In the genomic region with DNA sequence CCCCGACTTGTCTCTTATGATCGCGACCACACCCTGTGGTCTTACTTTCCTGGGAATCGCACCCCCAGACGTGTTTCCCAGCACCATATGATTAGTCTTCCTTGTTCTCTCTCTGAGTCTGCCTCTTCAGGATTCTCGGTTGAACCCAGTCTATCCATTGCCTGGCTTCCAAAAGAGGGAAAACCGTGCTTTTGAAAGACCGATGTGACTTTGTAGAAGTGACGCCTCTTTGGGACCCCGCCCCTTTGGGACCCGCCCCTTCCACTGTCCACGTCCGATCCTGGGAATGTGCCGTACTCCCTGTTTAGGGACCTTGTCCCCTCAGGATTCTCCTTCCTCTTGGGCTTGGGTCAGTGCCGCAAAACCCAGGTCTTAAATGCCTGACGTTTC, we compare ENCODE assay signal across 8 mouse cellular contexts. TPM values are rescaled to one million over a fixed set of nuclear protein-coding genes. Genes with fewer than 3 reads are reported as not detected.
DNase-seq lines count a peak whose midpoint lies in the region; ATAC-seq and TF ChIP-seq lines count a peak whose summit lies in the region.

No protein-coding gene starts in this region.

- H3K27ac ChIP-seq in ES-Bruce4 (ENCODE audit: insufficient read depth, low read length): peak overlapping the region; percentile 95
- H3K27ac ChIP-seq in forebrain, embryonic 16.5 days (ENCODE audit: low read length): peak overlapping the region; percentile 74
- H3K27ac ChIP-seq in hindbrain, embryonic 11.5 days (ENCODE audit: low read depth, low read length): peak overlapping the region; percentile 85
- peak overlapping the region; percentile 90 for H3K27ac ChIP-seq in limb, embryonic 14.5 days (replicated peaks; ENCODE audit: low read depth, low read length)
- peak overlapping the region; percentile 83 for H3K27ac ChIP-seq in midbrain, embryonic 15.5 days

- no peak for TF ChIP-seq POLR2A in ES-Bruce4 (IDR thresholded peaks at IDR 0.05; ENCODE audit: insufficient read depth, low read length)
- 0 out of 2 replicates have a peak, but pooled peaks have one; percentile 6 for TF ChIP-seq POLR2A in limb, embryonic 14.5 days (IDR thresholded peaks at IDR 0.05; ENCODE audit: borderline replicate concordance, extremely low read depth, insufficient read depth, insufficient read length)

- no peak for TF ChIP-seq CTCF in ES-Bruce4 (IDR thresholded peaks at IDR 0.05; ENCODE audit: low read depth, low read length)

- ATAC-seq in forebrain, embryonic 16.5 days: peak; percentile 2
- ATAC-seq in hindbrain, embryonic 11.5 days (ENCODE audit: low FRiP score): peak; percentile 31
- ATAC-seq in limb, embryonic 14.5 days (ENCODE audit: low FRiP score, low read depth): peak; percentile 6; the same call in 1 of the 2 replicates
- ATAC-seq in midbrain, embryonic 15.5 days (replicated peaks): peak; percentile 15

- H3K9ac ChIP-seq in ES-Bruce4 (ENCODE audit: low read depth, poor library complexity, severe bottlenecking): peak overlapping the region; percentile 89
- peak overlapping the region; percentile 57 for H3K9ac ChIP-seq in forebrain, embryonic 16.5 days (replicated peaks; ENCODE audit: low read depth, low read length)
- H3K9ac ChIP-seq in hindbrain, embryonic 11.5 days (ENCODE audit: low read depth, low read length): peak overlapping the region; percentile 61
- peak overlapping the region; percentile 51 for H3K9ac ChIP-seq in limb, embryonic 14.5 days (ENCODE audit: low read depth, low read length, severe bottlenecking)
- H3K9ac ChIP-seq in midbrain, embryonic 15.5 days: peak overlapping the region; percentile 65

- no peak for TF ChIP-seq EP300 in ES-Bruce4 (IDR thresholded peaks at IDR 0.05; ENCODE audit: insufficient read depth, low read depth, low read length)

- H3K4me1 ChIP-seq in ES-Bruce4 (ENCODE audit: control insufficient read depth, insufficient read depth, low read length): peaks cover 3% of the 10 kb centered on the region
- H3K4me1 ChIP-seq in forebrain, embryonic 16.5 days (replicated peaks; ENCODE audit: control insufficient read depth, insufficient read depth, low read length): peaks cover 34% of the 10 kb centered on the region
- H3K4me1 ChIP-seq in hindbrain, embryonic 11.5 days (replicated peaks; ENCODE audit: control insufficient read depth, insufficient read depth, low read length): peaks cover 9% of the 10 kb centered on the region; the same call in 1 of the 2 replicates
- peaks cover 31% of the 10 kb centered on the region for H3K4me1 ChIP-seq in limb, embryonic 14.5 days (ENCODE audit: control insufficient read depth, insufficient read depth, low read length)
- H3K4me1 ChIP-seq in midbrain, embryonic 15.5 days: peaks cover 37% of the 10 kb centered on the region

- peak; percentile 93 for DNase-seq in adrenal gland, postnatal 10 days
- DNase-seq in hindbrain, embryonic 11.5 days (ENCODE audit: low spot score): peak; percentile 82
- DNase-seq in limb, embryonic 14.5 days (ENCODE audit: low spot score): peak; percentile 75
- DNase-seq in urinary bladder, postnatal 25 days (ENCODE audit: low spot score): peak; percentile 66
- DNase-seq in layer of hippocampus, postnatal 25 days (ENCODE audit: extremely low spot score in 1 of 2, low spot score in 1 of 2): no peak

- peak overlapping the region; percentile 91 for H3K4me2 ChIP-seq in forebrain, embryonic 16.5 days (ENCODE audit: low read length)
- peak overlapping the region; percentile 87 for H3K4me2 ChIP-seq in hindbrain, embryonic 11.5 days (replicated peaks; ENCODE audit: low read depth, low read length)
- H3K4me2 ChIP-seq in limb, embryonic 14.5 days (replicated peaks; ENCODE audit: low read depth, low read length, severe bottlenecking): peak overlapping the region; percentile 66
- peak overlapping the region; percentile 98 for H3K4me2 ChIP-seq in midbrain, embryonic 15.5 days

- peak overlapping the region; percentile 94 for H3K4me3 ChIP-seq in ES-Bruce4 (ENCODE audit: low read depth, low read length)
- H3K4me3 ChIP-seq in forebrain, embryonic 16.5 days (replicated peaks; ENCODE audit: low read length): peak overlapping the region; percentile 75
- H3K4me3 ChIP-seq in hindbrain, embryonic 11.5 days (ENCODE audit: low read depth, low read length): peak overlapping the region; percentile 61
- H3K4me3 ChIP-seq in limb, embryonic 14.5 days (replicated peaks; ENCODE audit: low read length): peak overlapping the region; percentile 61
- peak overlapping the region; percentile 60 for H3K4me3 ChIP-seq in midbrain, embryonic 15.5 days

- peaks cover 25% of the 10 kb centered on the region for H3K36me3 ChIP-seq in ES-Bruce4 (ENCODE audit: control insufficient read depth, insufficient read depth, low read length, poor library complexity, severe bottlenecking)
- H3K36me3 ChIP-seq in forebrain, embryonic 16.5 days (ENCODE audit: control insufficient read depth, insufficient read depth): peaks cover 9% of the 10 kb centered on the region; the same call in 1 of the 2 replicates
- 0 out of 2 replicates have a peak, but pooled peaks cover 3% of the 10 kb centered on the region for H3K36me3 ChIP-seq in hindbrain, embryonic 11.5 days (ENCODE audit: control insufficient read depth, insufficient read depth, low read length)
- H3K36me3 ChIP-seq in limb, embryonic 14.5 days (ENCODE audit: control insufficient read depth, insufficient read depth, low read length): peaks cover 37% of the 10 kb centered on the region
- H3K36me3 ChIP-seq in midbrain, embryonic 15.5 days (replicated peaks): peaks cover 10% of the 10 kb centered on the region

- H3K9me3 ChIP-seq in ES-Bruce4 (replicated peaks; ENCODE audit: control insufficient read depth, insufficient read depth, low read length, poor library complexity, severe bottlenecking): no peaks in the 10 kb centered on the region
- no peaks in the 10 kb centered on the region for H3K9me3 ChIP-seq in forebrain, embryonic 16.5 days (ENCODE audit: control insufficient read depth, low read length)
- no peaks in the 10 kb centered on the region for H3K9me3 ChIP-seq in hindbrain, embryonic 11.5 days (ENCODE audit: control insufficient read depth, low read length)
- no peaks in the 10 kb centered on the region for H3K9me3 ChIP-seq in limb, embryonic 14.5 days (ENCODE audit: control insufficient read depth, low read length)
- no peaks in the 10 kb centered on the region for H3K9me3 ChIP-seq in midbrain, embryonic 15.5 days

- 0% methylated on average over 16 of the region's 16 CpGs for WGBS in forebrain, embryonic 16.5 days
- under 1% methylated on average over 16 of the region's 16 CpGs for WGBS in hindbrain, embryonic 11.5 days
- under 1% methylated on average over 16 of the region's 16 CpGs for WGBS in limb, embryonic 14.5 days
- 0% methylated on average over 16 of the region's 16 CpGs for WGBS in midbrain, embryonic 15.5 days

- no peaks in the 10 kb centered on the region for H3K27me3 ChIP-seq in ES-Bruce4 (ENCODE audit: control insufficient read depth, insufficient read depth, low read length, poor library complexity, severe bottlenecking)
- no peaks in the 10 kb centered on the region for H3K27me3 ChIP-seq in forebrain, embryonic 16.5 days (replicated peaks; ENCODE audit: control insufficient read depth, insufficient read depth, low read length)
- no peaks in the 10 kb centered on the region for H3K27me3 ChIP-seq in hindbrain, embryonic 11.5 days (ENCODE audit: control insufficient read depth, insufficient read depth, low read length)
- no peaks in the 10 kb centered on the region for H3K27me3 ChIP-seq in limb, embryonic 14.5 days (ENCODE audit: control insufficient read depth, insufficient read depth, low read length)
- no peaks in the 10 kb centered on the region for H3K27me3 ChIP-seq in midbrain, embryonic 15.5 days (replicated peaks)

RNA-seq across cellular contexts. Expression of gene Shc1, which starts 0.6 kb away (rescaled TPM):
- polyA plus RNA-seq in ES-Bruce4 (2011; ENCODE audit: insufficient read depth, insufficient read length, low read depth, missing spikeins): 87.4 and 88.9 TPM in 2 replicates
- 100 to 1,000 TPM in 1 of 2 experiments, 10 to 100 TPM in 1; 94.4 to 108 TPM for total RNA-seq in adrenal gland, postnatal 10 days (2021)
- polyA plus RNA-seq in forebrain, embryonic 16.5 days (2015; fragmentation: Nextera tagmentation; extraction: Ambion mirVana): 14.4 and 17.2 TPM in 2 replicates
- polyA plus RNA-seq in hindbrain, embryonic 11.5 days (2014; fragmentation: Nextera tagmentation; extraction: Ambion mirVana): 32.2 and 37.0 TPM in 2 replicates
- polyA plus RNA-seq in limb, embryonic 14.5 days (2012; rRNA removed): 134 and 166 TPM in 2 replicates
- 72.5 and 80.0 TPM in 2 replicates for polyA plus RNA-seq in limb, embryonic 14.5 days (2014; fragmentation: Nextera tagmentation; extraction: Ambion mirVana)
- polyA plus RNA-seq in midbrain, embryonic 15.5 days (2015; fragmentation: Nextera tagmentation; extraction: Ambion mirVana): 17.2 and 19.8 TPM in 2 replicates
- 10 to 100 TPM; 11.9 to 13.5 TPM for total RNA-seq in layer of hippocampus, postnatal 25 days (2021)

RNA-seq across cellular contexts. Expression of gene Cks1b, which starts 0.7 kb away (rescaled TPM):
- 290 and 304 TPM in 2 replicates for polyA plus RNA-seq in ES-Bruce4 (2011; ENCODE audit: insufficient read depth, insufficient read length, low read depth, missing spikeins)
- 10 to 100 TPM; 39.8 to 43.2 TPM for total RNA-seq in adrenal gland, postnatal 10 days (2021)
- polyA plus RNA-seq in forebrain, embryonic 16.5 days (2015; fragmentation: Nextera tagmentation; extraction: Ambion mirVana): 139 and 156 TPM in 2 replicates
- 411 and 414 TPM in 2 replicates for polyA plus RNA-seq in hindbrain, embryonic 11.5 days (2014; fragmentation: Nextera tagmentation; extraction: Ambion mirVana)
- 247 and 268 TPM in 2 replicates for polyA plus RNA-seq in limb, embryonic 14.5 days (2012; rRNA removed)
- polyA plus RNA-seq in limb, embryonic 14.5 days (2014; fragmentation: Nextera tagmentation; extraction: Ambion mirVana): 473 and 476 TPM in 2 replicates
- polyA plus RNA-seq in midbrain, embryonic 15.5 days (2015; fragmentation: Nextera tagmentation; extraction: Ambion mirVana): 86.7 and 91.2 TPM in 2 replicates
- total RNA-seq in layer of hippocampus, postnatal 25 days (2021): 1 to 10 TPM; 2.4 to 3.0 TPM

RNA-seq across cellular contexts. Expression of gene Flad1, which starts 7.2 kb away (rescaled TPM):
- polyA plus RNA-seq in ES-Bruce4 (2011; ENCODE audit: insufficient read depth, insufficient read length, low read depth, missing spikeins): 16.5 and 25.1 TPM in 2 replicates
- 10 to 100 TPM; 49.4 to 54.6 TPM for total RNA-seq in adrenal gland, postnatal 10 days (2021)
- polyA plus RNA-seq in forebrain, embryonic 16.5 days (2015; fragmentation: Nextera tagmentation; extraction: Ambion mirVana): 43.6 and 46.7 TPM in 2 replicates
- polyA plus RNA-seq in hindbrain, embryonic 11.5 days (2014; fragmentation: Nextera tagmentation; extraction: Ambion mirVana): 26.2 and 26.5 TPM in 2 replicates
- 32.8 and 36.0 TPM in 2 replicates for polyA plus RNA-seq in limb, embryonic 14.5 days (2012; rRNA removed)
- polyA plus RNA-seq in limb, embryonic 14.5 days (2014; fragmentation: Nextera tagmentation; extraction: Ambion mirVana): 26.8 and 27.1 TPM in 2 replicates
- 35.9 and 36.5 TPM in 2 replicates for polyA plus RNA-seq in midbrain, embryonic 15.5 days (2015; fragmentation: Nextera tagmentation; extraction: Ambion mirVana)
- 10 to 100 TPM; 32.4 to 33.3 TPM for total RNA-seq in layer of hippocampus, postnatal 25 days (2021)

RNA-seq across cellular contexts. Expression of gene Pygo2, which starts 11.2 kb away (rescaled TPM):
- polyA plus RNA-seq in ES-Bruce4 (2011; ENCODE audit: insufficient read depth, insufficient read length, low read depth, missing spikeins): 41.7 and 43.3 TPM in 2 replicates
- total RNA-seq in adrenal gland, postnatal 10 days (2021): 10 to 100 TPM; 34.2 to 36.9 TPM
- 40.0 and 43.7 TPM in 2 replicates for polyA plus RNA-seq in forebrain, embryonic 16.5 days (2015; fragmentation: Nextera tagmentation; extraction: Ambion mirVana)
- 45.0 and 54.5 TPM in 2 replicates for polyA plus RNA-seq in hindbrain, embryonic 11.5 days (2014; fragmentation: Nextera tagmentation; extraction: Ambion mirVana)
- polyA plus RNA-seq in limb, embryonic 14.5 days (2012; rRNA removed): 83.4 and 121 TPM in 2 replicates
- polyA plus RNA-seq in limb, embryonic 14.5 days (2014; fragmentation: Nextera tagmentation; extraction: Ambion mirVana): 58.3 and 65.3 TPM in 2 replicates
- polyA plus RNA-seq in midbrain, embryonic 15.5 days (2015; fragmentation: Nextera tagmentation; extraction: Ambion mirVana): 44.0 and 45.6 TPM in 2 replicates
- total RNA-seq in layer of hippocampus, postnatal 25 days (2021): 10 to 100 TPM; 55.4 to 59.7 TPM

RNA-seq across cellular contexts. Expression of gene Lenep, which starts 16.3 kb away (rescaled TPM):
- polyA plus RNA-seq in ES-Bruce4 (2011; ENCODE audit: insufficient read depth, insufficient read length, low read depth, missing spikeins): not detected in 2 replicates
- total RNA-seq in adrenal gland, postnatal 10 days (2021): under 1 TPM in 1 of 2 experiments, not detected in 1; 0.24 TPM
- polyA plus RNA-seq in forebrain, embryonic 16.5 days (2015; fragmentation: Nextera tagmentation; extraction: Ambion mirVana): 0.77 TPM in 1 of 2 replicates, not detected in the other
- 0.22 and 0.95 TPM in 2 replicates for polyA plus RNA-seq in hindbrain, embryonic 11.5 days (2014; fragmentation: Nextera tagmentation; extraction: Ambion mirVana)
- polyA plus RNA-seq in limb, embryonic 14.5 days (2012; rRNA removed): 2.4 and 2.8 TPM in 2 replicates
- not detected in 2 replicates for polyA plus RNA-seq in limb, embryonic 14.5 days (2014; fragmentation: Nextera tagmentation; extraction: Ambion mirVana)
- 0.22 and 2.3 TPM in 2 replicates for polyA plus RNA-seq in midbrain, embryonic 15.5 days (2015; fragmentation: Nextera tagmentation; extraction: Ambion mirVana)
- 1 to 10 TPM; 3.7 to 5.0 TPM for total RNA-seq in layer of hippocampus, postnatal 25 days (2021)

Comparison
In these comparisons a context has a peak if more than half of its experiments do, and no peak if none do; other contexts are left out.
1. DNase-seq: peak in adrenal gland, postnatal 10 days (single experiment), hindbrain, embryonic 11.5 days (single experiment), limb, embryonic 14.5 days (single experiment) and urinary bladder, postnatal 25 days (single experiment); none in layer of hippocampus, postnatal 25 days (0 of 2).
2. Peak in every context shown above with its lines, with median percentiles within 50 percentile points of each other: H3K27ac ChIP-seq, H3K4me3 ChIP-seq, H3K9ac ChIP-seq, ATAC-seq and H3K4me2 ChIP-seq.